Mouse (Mus musculus) liver, embryonic 15.5 days (tissue): ENCODE results near the gene Rcc1. TPM values are rescaled to one million over a fixed set of nuclear protein-coding genes. Genes with fewer than 3 reads are reported as not detected.
"Not testable (repeated sequence)": the region's sequence is repeated elsewhere in the genome, so short reads cannot be mapped to it uniquely, and the experiment has no call there.

Experiments
- ATAC-seq: fragments of 200-750 bp; cut with Nextera tagmentation; 2 replicates; pipeline ENCODE4 v1.8.0; 2017; ENCODE audit warnings: moderate number of reproducible peaks, mild to moderate bottlenecking, moderate library complexity; ENCODE audit not compliant: insufficient read depth
- H3K27ac ChIP-seq: fragments of 300-500 bp; sonication (generic); replicated peaks from 2 replicates; pipeline ENCODE4 v1.5.1; 2015; ENCODE audit warnings: mild to moderate bottlenecking, inconsistent platforms
- H3K27me3 ChIP-seq: fragments of 300-500 bp; sonication (generic); 2 replicates; pipeline ENCODE4 v1.6.1; 2015; ENCODE audit warnings: mild to moderate bottlenecking, inconsistent platforms
- H3K36me3 ChIP-seq: fragments of 300-500 bp; sonication (generic); replicated peaks from 2 replicates; pipeline ENCODE4 v1.6.1; 2015; ENCODE audit warnings: moderate library complexity, mild to moderate bottlenecking, inconsistent platforms
- H3K4me1 ChIP-seq: fragments of 300-500 bp; sonication (generic); replicated peaks from 2 replicates; pipeline ENCODE4 v1.6.1; 2015; ENCODE audit warnings: inconsistent platforms
- H3K4me2 ChIP-seq: fragments of 300-500 bp; sonication (generic); 2 replicates; pipeline ENCODE4 v1.6.1; 2015; ENCODE audit warnings: moderate library complexity, mild to moderate bottlenecking, inconsistent platforms
- H3K4me3 ChIP-seq: fragments of 300-500 bp; sonication (generic); replicated peaks from 2 replicates; pipeline ENCODE4 v1.5.1; 2015; ENCODE audit warnings: mild to moderate bottlenecking, inconsistent platforms
- H3K9ac ChIP-seq: fragments of 300-500 bp; sonication (generic); 2 replicates; pipeline ENCODE4 v1.6.1; 2015; ENCODE audit warnings: moderate library complexity, mild to moderate bottlenecking, inconsistent platforms
- H3K9me3 ChIP-seq: fragments of 300-500 bp; sonication (generic); replicated peaks from 2 replicates; pipeline ENCODE4 v1.6.1; 2016; ENCODE audit warnings: inconsistent platforms
- WGBS: fragments of 180-500 bp; shearing (Covaris S2); methylation state at CpG from one replicate; pipeline ENCODE4 v1.1.7; 2015; ENCODE audit warnings: mixed read lengths; ENCODE audit not compliant: insufficient replicate concordance; 5-methylcytosine and 5-hydroxymethylcytosine counted together
- polyA plus RNA-seq: library from polyadenylated mRNA; unstranded; fragments of >200 nt; fragmentation: Nextera tagmentation; extraction: Ambion mirVana; gene quantifications from 2 replicates; pipeline ENCODE4 v1.2.1, GENCODE M21; 2015

Gene Rcc1
- polyA plus RNA-seq, 1 experiment from 2014 or later = 48.0 TPM

DNA sequence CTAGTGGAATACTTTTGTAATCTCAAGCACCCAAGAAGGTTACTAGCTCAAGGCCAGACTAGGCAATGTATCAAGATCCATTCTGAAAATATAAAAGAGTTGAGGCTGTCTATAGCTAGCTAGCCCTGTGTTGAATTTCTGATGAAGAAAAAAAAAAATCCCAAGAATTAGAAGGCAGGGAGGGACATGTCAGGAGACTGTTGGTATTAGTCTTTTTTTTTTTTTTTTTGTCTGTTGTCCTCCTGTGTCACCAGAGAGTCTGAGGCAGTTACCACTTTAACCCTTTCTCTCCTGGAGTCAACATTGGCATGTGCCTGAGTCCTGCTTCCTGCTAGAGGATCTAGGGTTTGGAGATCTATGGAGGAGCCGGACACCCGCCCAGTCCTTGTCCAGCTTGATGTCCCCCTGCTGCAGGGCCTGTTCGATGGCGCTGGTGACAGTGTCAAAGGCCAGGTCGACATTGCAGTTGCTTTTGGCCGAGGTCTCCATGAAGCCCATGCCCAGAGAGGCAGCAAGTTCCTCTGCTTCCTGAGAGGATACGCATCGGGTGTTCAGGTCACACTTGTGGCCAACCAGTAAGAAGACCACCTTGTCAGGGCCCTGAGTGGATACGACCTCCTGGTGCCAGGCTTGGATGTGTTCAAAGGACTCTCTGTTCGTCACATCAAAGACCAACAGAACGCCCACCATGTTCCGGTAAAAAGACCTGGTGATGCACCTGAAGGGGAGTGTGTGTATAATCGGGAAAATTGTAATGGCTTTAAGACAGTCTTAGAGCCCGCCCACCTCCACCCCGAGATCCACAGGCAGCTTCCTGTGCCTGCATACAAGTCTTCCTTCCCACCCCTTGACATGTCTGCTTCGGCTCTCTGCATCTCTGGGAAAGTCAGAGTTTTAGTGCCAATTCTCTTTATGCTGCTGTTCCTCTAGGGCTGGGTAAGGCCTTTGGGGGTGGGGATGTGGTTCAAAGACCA lies 51.2 kb downstream of the Rcc1 start:
- no peaks in the 10 kb centered on the region for H3K27me3 ChIP-seq
- H3K4me2 ChIP-seq = peak overlapping the region; percentile 88
- H3K9me3 ChIP-seq = no peaks in the 10 kb centered on the region
- no peak for ATAC-seq
- H3K9ac ChIP-seq = peak overlapping the region; percentile 61
- H3K4me1 ChIP-seq = peaks cover 29% of the 10 kb centered on the region
- 47% methylated on average over 16 of the region's 16 CpGs for WGBS
- H3K27ac ChIP-seq = no peak overlapping the region
- H3K36me3 ChIP-seq = no peaks in the 10 kb centered on the region
- peak overlapping the region; percentile 62 for H3K4me3 ChIP-seq

DNA sequence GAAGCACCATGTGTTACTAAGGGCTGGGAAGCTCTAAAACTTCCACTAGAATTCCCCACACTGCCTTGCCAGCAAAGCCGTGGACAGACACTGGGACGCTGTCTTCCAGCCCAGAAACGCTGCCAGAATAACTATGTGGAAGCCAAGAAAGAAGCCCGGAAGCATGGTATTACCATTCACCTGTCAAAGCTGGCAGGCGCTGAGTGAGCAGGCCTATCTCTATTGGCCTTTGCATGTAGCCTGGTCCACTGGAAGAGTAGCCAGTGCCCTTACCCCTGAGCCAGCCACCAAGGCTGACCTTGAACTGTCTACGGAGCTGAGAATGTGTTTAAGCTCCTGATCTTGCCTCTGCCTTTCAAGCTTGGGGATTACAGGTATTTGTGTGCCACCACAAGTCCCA lies 51.9 kb downstream of the Rcc1 start:
- no peak overlapping the region for H3K27ac ChIP-seq
- no peak overlapping the region for H3K4me3 ChIP-seq
- H3K9me3 ChIP-seq = no peaks in the 10 kb centered on the region
- no peak for ATAC-seq
- peaks cover 29% of the 10 kb centered on the region for H3K4me1 ChIP-seq
- H3K36me3 ChIP-seq = no peaks in the 10 kb centered on the region
- H3K27me3 ChIP-seq = no peaks in the 10 kb centered on the region
- H3K9ac ChIP-seq = no peak overlapping the region
- no peak overlapping the region for H3K4me2 ChIP-seq
- 80% methylated on average over 6 of the region's 6 CpGs for WGBS

DNA sequence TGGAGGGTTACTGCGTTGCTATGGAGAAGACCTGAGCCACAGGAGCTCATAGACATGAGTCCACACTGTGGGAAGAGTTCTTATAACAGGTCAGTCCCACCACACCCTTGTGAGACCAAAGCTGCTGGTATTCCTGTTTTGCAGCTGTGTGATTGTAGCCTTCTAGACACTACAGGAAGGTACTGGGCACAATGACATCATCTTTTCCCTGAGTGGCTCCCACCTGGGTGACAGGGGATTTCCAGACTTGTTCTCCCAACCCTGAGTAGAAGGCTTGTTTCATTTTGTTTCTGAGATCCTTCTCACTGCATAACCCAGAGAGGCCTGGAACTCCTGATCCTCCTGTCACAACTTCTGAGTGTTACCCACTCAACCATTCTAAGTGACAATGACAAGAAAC lies 53.6 kb downstream of the Rcc1 start:
- no peak overlapping the region for H3K4me3 ChIP-seq
- peaks cover 16% of the 10 kb centered on the region for H3K4me1 ChIP-seq

DNA sequence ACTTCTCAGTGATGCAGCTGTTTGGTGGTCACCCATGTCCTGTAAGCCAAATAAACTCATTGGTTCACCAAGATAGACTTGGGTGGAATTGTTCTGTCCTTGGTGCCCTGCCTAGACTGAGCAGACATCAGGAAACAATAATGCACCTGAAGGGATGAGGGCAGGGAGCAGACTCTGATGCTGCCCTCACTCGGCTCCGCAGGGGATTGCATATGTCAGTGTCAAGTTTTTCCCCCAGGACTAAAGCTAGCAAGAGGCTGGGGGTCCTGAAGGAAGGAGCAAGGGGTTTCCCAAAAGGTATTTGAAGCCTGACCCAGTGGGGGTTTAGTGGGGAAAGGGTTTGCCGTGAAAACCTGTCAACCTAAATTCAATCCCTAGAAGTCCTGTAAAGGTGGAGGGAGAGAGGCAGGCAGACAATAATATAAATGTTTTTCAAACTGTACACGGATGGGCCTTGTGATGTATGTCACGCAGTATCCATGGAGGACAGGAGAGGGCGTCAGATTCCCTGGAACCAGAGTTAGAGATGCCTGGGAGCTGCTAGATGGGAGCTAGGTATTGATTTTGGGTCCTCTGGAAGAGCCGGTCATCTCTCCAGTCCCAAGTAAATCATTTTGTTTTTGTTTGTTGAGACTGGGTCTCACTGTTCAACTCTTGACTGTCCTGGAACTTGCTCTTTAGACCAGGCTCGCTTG lies 57.6 kb downstream of the Rcc1 start:
- no peak for ATAC-seq

More for the DNA sequence above, 53.6 kb downstream of the Rcc1 start:
- no peak overlapping the region for H3K27ac ChIP-seq
- H3K27me3 ChIP-seq = no peaks in the 10 kb centered on the region
- ATAC-seq = no peak
- H3K36me3 ChIP-seq = no peaks in the 10 kb centered on the region
- H3K9me3 ChIP-seq = no peaks in the 10 kb centered on the region
- H3K9ac ChIP-seq = no peak overlapping the region
- no peak overlapping the region for H3K4me2 ChIP-seq
- 68% methylated on average over 1 of the region's 1 CpGs for WGBS

DNA sequence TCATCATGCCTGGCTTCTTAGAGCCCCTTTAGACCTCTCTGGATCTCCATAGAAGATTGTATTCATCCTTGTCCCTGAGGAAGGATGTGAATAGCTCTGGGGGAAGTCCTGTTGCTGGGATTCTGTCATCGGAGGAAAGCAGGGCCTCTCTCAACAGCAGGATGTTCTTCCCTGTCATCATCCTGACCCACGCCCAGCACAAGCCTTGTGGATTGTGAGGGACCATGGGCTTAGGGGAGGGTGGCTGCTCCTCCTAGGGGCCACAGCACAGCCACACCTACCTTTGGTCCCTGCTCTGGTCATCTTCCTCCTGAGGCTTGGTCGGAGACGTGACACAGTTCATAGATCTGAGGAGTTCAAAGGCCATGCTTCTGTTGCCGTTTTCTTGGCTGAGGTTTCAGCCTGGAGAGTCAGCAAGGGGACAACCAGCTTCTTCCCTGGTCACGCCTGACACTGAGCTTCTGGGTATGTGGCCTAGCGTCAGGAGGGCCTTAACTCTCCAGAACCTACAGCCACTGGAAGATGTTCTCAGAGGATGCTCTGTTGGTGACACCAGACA lies 59.6 kb downstream of the Rcc1 start:
- no peaks in the 10 kb centered on the region for H3K27me3 ChIP-seq
- peaks cover 47% of the 10 kb centered on the region for H3K36me3 ChIP-seq
- no peak overlapping the region for H3K27ac ChIP-seq
- no peaks in the 10 kb centered on the region; the same call in 1 of the 2 replicates for H3K4me1 ChIP-seq
- no peak overlapping the region for H3K4me2 ChIP-seq
- no peak overlapping the region for H3K9ac ChIP-seq
- no peak for ATAC-seq
- 77% methylated on average over 7 of the region's 7 CpGs for WGBS
- H3K9me3 ChIP-seq = no peaks in the 10 kb centered on the region
- no peak overlapping the region for H3K4me3 ChIP-seq

More for the DNA sequence above, 57.6 kb downstream of the Rcc1 start:
- no peaks in the 10 kb centered on the region for H3K27me3 ChIP-seq
- no peaks in the 10 kb centered on the region; the same call in 1 of the 2 replicates for H3K4me1 ChIP-seq
- H3K36me3 ChIP-seq = peaks cover 32% of the 10 kb centered on the region
- 50% methylated on average over 8 of the region's 8 CpGs for WGBS
- no peak overlapping the region for H3K4me3 ChIP-seq
- no peak overlapping the region for H3K4me2 ChIP-seq
- no peak overlapping the region for H3K9ac ChIP-seq
- no peaks in the 10 kb centered on the region for H3K9me3 ChIP-seq
- no peak overlapping the region for H3K27ac ChIP-seq

DNA sequence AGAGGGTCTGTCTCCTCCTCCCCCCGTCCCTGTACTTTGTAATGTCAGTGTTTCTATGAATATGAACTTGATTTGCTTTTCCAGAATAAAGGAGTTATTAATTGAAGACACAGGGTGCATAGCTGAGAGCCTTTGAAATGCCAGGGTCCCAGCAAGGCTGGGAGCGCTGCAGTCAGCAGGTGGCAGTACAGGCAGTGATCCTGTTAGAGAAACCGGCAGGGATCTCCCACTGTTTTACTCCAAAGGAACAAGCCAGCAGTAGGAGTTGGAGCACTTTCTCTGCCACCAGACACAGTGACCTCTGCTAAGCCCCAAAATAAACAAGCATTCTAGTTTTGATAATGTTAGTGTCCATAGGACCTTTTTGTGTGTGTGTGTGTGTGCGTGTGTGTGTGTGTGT lies 60.4 kb downstream of the Rcc1 start:
- H3K4me2 ChIP-seq = no peak overlapping the region
- 72% methylated on average over 4 of the region's 4 CpGs for WGBS
- H3K4me1 ChIP-seq = no peaks in the 10 kb centered on the region; the same call in 1 of the 2 replicates
- H3K27me3 ChIP-seq = no peaks in the 10 kb centered on the region
- no peaks in the 10 kb centered on the region for H3K9me3 ChIP-seq
- H3K4me3 ChIP-seq = no peak overlapping the region
- no peak overlapping the region for H3K27ac ChIP-seq
- no peak for ATAC-seq
- H3K36me3 ChIP-seq = peaks cover 49% of the 10 kb centered on the region
- no peak overlapping the region for H3K9ac ChIP-seq

DNA sequence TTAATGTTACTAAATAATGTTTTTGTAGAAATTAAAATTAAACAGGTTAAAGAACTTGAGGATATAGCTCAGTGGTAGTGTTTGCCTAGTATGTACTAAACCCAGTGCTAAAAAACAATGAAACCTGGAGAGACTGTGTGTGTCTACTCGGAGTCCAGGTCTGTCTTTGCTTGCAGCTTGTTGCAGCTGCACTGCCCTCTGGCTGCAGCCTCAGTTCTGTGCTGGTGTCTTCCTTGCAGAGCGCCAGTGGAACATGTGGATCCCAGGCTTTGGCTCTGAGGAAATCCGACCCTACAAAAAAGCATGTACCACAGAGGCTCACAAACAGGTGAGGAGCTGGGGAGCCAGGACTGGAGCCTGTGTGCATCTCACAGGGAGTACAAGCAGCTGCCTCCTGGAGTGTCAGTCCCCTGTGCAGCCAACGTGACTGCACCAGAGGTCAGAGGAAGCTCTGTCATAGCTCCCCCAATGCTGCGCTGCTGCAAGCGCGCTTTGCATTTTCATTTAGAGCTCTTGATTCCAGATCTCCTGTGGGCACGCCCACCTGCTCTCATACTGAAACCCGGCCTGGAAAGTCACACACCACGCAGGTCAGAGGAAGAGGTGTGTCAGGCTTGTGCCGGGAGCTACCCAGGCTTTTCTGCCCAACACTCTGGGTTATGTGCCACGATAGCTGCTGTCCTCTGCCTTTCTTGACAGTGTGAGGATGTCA lies 61.6 kb downstream of the Rcc1 start:
- no peak overlapping the region for H3K9ac ChIP-seq
- H3K27me3 ChIP-seq = no peaks in the 10 kb centered on the region
- ATAC-seq = no peak
- WGBS = 84% methylated on average over 12 of the region's 12 CpGs
- no peaks in the 10 kb centered on the region; the same call in 1 of the 2 replicates for H3K4me1 ChIP-seq
- H3K4me3 ChIP-seq = no peak overlapping the region
- no peak overlapping the region for H3K4me2 ChIP-seq
- no peak overlapping the region for H3K27ac ChIP-seq
- peaks cover 58% of the 10 kb centered on the region for H3K36me3 ChIP-seq
- 0 out of 2 replicates have a peak, but pooled peaks cover 3% of the 10 kb centered on the region for H3K9me3 ChIP-seq

DNA sequence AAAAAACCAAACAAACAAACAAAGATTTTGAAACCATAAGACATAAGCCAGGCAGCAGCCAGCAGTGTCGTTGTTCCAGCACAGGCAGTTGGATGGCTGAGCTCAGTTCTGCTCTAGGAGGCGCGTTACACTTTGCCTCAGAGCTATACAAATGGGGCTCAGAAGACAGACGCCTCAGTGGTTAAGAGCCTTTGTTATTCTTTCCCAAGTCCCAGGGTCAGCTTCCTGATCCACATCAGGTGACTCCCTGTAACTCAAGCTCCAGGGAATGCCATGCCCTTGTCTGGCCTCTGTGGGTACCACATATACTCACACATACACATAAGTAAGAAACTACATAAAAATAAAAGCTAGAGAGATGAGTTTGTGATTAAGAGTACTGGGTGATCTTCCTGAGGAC lies 62.3 kb downstream of the Rcc1 start:
- Histone ChIP-seq H3K27ac (no peak overlapping the region), H3K9ac (no peak overlapping the region), H3K27me3 (no peaks in the 10 kb centered on the region), H3K4me2 (no peak overlapping the region), H3K36me3 (peaks cover 65% of the 10 kb centered on the region), H3K4me3 (no peak overlapping the region), H3K4me1 (no peaks in the 10 kb centered on the region; the same call in 1 of the 2 replicates), H3K9me3 (0 out of 2 replicates have a peak, but pooled peaks cover 3% of the 10 kb centered on the region)
- 94% methylated on average over 4 of the region's 4 CpGs for WGBS
- ATAC-seq = no peak

DNA sequence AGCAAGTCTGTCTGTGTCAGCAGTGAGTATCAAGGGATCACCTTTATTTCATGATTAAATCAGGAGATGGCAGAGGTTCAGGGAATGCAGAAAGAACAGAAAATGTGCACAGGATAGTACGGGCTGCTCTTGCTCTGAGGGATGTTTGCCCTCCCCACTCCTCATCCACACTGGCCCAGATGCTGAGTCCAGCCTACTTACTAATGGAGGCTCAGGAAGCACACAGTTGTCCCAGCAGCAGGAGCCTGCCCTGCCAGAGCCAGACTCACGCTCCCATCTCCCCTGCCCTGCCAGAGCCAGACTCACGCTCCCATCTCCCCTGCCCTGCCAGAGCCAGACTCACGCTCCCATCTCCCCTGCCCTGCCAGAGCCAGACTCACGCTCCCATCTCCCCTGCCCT lies 64.6 kb downstream of the Rcc1 start:
- not testable (repeated sequence) for H3K27me3 ChIP-seq, ATAC-seq, H3K9ac ChIP-seq, H3K4me2 ChIP-seq, H3K4me1 ChIP-seq, H3K27ac ChIP-seq, H3K4me3 ChIP-seq, H3K9me3 ChIP-seq
- 91% methylated on average over 4 of the region's 5 CpGs for WGBS
- peaks cover 78% of the 10 kb centered on the region for H3K36me3 ChIP-seq
